Mouse (Mus musculus): ENCODE measurements around the gene Gdpd5. TPM values are rescaled to one million over a fixed set of nuclear protein-coding genes. Genes with fewer than 3 reads are reported as not detected.

Gene Gdpd5
- polyA plus RNA-seq, 1 experiment from 2014 or later: 23.5 TPM

GRCm38 (mm10) chr7:99419311-99419710 is 38.1 kb downstream of the Gdpd5 start:
- H3K27me3 ChIP-seq (ENCODE audit: low read depth, poor library complexity, severe bottlenecking): no peaks in the 10 kb centered on the region
- 86% methylated on average over 3 of the region's 3 CpGs for WGBS
- peaks cover 18% of the 10 kb centered on the region for H3K36me3 ChIP-seq
- peak overlapping the region; percentile 25; the same call in 1 of the 2 replicates for H3K27ac ChIP-seq (replicated peaks)
- peaks cover 15% of the 10 kb centered on the region for H3K4me1 ChIP-seq
- no peaks in the 10 kb centered on the region for H3K9me3 ChIP-seq (replicated peaks)
- DNase-seq (ENCODE audit: low spot score): no peak
- no peak overlapping the region for H3K4me3 ChIP-seq

- Histone ChIP-seq H3K9me3 (replicated peaks) (no peaks in the 10 kb centered on the region), H3K27ac (replicated peaks) (no peak overlapping the region), H3K4me3 (no peak overlapping the region), H3K36me3 (0 out of 2 replicates have a peak, but pooled peaks cover 11% of the 10 kb centered on the region), H3K27me3 (ENCODE audit: low read depth, poor library complexity, severe bottlenecking) (no peaks in the 10 kb centered on the region), H3K4me1 (peaks cover 31% of the 10 kb centered on the region)
- no peak for DNase-seq (ENCODE audit: low spot score)
- 91% methylated on average over 6 of the region's 6 CpGs for WGBS
Observed at GRCm38 (mm10) chr7:99421006-99421405, 39.8 kb downstream of the Gdpd5 start.

- H3K36me3 ChIP-seq: 0 out of 2 replicates have a peak, but pooled peaks cover 11% of the 10 kb centered on the region
- H3K4me1 ChIP-seq: peaks cover 47% of the 10 kb centered on the region
- H3K27me3 ChIP-seq (ENCODE audit: low read depth, poor library complexity, severe bottlenecking): no peaks in the 10 kb centered on the region
- H3K4me3 ChIP-seq: no peak overlapping the region
- DNase-seq (ENCODE audit: low spot score): peak; percentile 48
- peak overlapping the region; percentile 83 for H3K27ac ChIP-seq (replicated peaks)
- H3K9me3 ChIP-seq (replicated peaks): no peaks in the 10 kb centered on the region
- WGBS: 22% methylated on average over 8 of the region's 8 CpGs
Observed at GRCm38 (mm10) chr7:99424538-99425155, 43.4 kb downstream of the Gdpd5 start.

- H3K27me3 ChIP-seq (ENCODE audit: low read depth, poor library complexity, severe bottlenecking): 0 out of 2 replicates have a peak, but pooled peaks cover 3% of the 10 kb centered on the region
- peak overlapping the region; percentile 83 for H3K27ac ChIP-seq (replicated peaks)
- no peaks in the 10 kb centered on the region for H3K9me3 ChIP-seq (replicated peaks)
- H3K4me1 ChIP-seq: peaks cover 51% of the 10 kb centered on the region
- WGBS: 85% methylated on average over 4 of the region's 4 CpGs
- no peak for DNase-seq (ENCODE audit: low spot score)
- H3K36me3 ChIP-seq: 0 out of 2 replicates have a peak, but pooled peaks cover 11% of the 10 kb centered on the region
- H3K4me3 ChIP-seq: no peak overlapping the region
Observed at GRCm38 (mm10) chr7:99425706-99426105, 44.5 kb downstream of the Gdpd5 start.

GRCm38 (mm10) chr7:99427031-99427430 is 45.8 kb downstream of the Gdpd5 start:
- Histone ChIP-seq H3K4me3 (no peak overlapping the region), H3K36me3 (0 out of 2 replicates have a peak, but pooled peaks cover 11% of the 10 kb centered on the region), H3K4me1 (peaks cover 55% of the 10 kb centered on the region), H3K9me3 (replicated peaks) (no peaks in the 10 kb centered on the region), H3K27ac (replicated peaks) (peak overlapping the region; percentile 5; the same call in 1 of the 2 replicates), H3K27me3 (ENCODE audit: low read depth, poor library complexity, severe bottlenecking) (0 out of 2 replicates have a peak, but pooled peaks cover 3% of the 10 kb centered on the region)
- 68% methylated on average over 10 of the region's 10 CpGs for WGBS
- DNase-seq (ENCODE audit: low spot score): no peak

GRCm38 (mm10) chr7:99427987-99428386 is 46.8 kb downstream of the Gdpd5 start:
- H3K4me1 ChIP-seq: peaks cover 62% of the 10 kb centered on the region
- no peak for DNase-seq (ENCODE audit: low spot score)
- H3K4me3 ChIP-seq: no peak overlapping the region
- H3K27me3 ChIP-seq (ENCODE audit: low read depth, poor library complexity, severe bottlenecking): 0 out of 2 replicates have a peak, but pooled peaks cover 3% of the 10 kb centered on the region
- 0 out of 2 replicates have a peak, but pooled peaks cover 10% of the 10 kb centered on the region for H3K36me3 ChIP-seq
- H3K27ac ChIP-seq (replicated peaks): no peak overlapping the region
- WGBS: 91% methylated on average over 3 of the region's 3 CpGs
- H3K9me3 ChIP-seq (replicated peaks): no peaks in the 10 kb centered on the region

- H3K27me3 ChIP-seq (ENCODE audit: low read depth, poor library complexity, severe bottlenecking): peaks cover 5% of the 10 kb centered on the region; the same call in 1 of the 2 replicates
- H3K9me3 ChIP-seq (replicated peaks): no peaks in the 10 kb centered on the region
- H3K27ac ChIP-seq (replicated peaks): no peak overlapping the region
- H3K4me3 ChIP-seq: no peak overlapping the region
- H3K36me3 ChIP-seq: 0 out of 2 replicates have a peak, but pooled peaks cover 9% of the 10 kb centered on the region
- peaks cover 62% of the 10 kb centered on the region for H3K4me1 ChIP-seq
- 92% methylated on average over 5 of the region's 5 CpGs for WGBS
- no peak for DNase-seq (ENCODE audit: low spot score)
Observed at GRCm38 (mm10) chr7:99428836-99429235, 47.6 kb downstream of the Gdpd5 start.

GRCm38 (mm10) chr7:99429786-99430185 is 48.6 kb downstream of the Gdpd5 start:
- Histone ChIP-seq H3K9me3 (replicated peaks) (no peaks in the 10 kb centered on the region), H3K27ac (replicated peaks) (0 out of 2 replicates have a peak overlapping the region, but pooled peaks have one; percentile 46), H3K4me3 (no peak overlapping the region), H3K4me1 (peaks cover 62% of the 10 kb centered on the region), H3K27me3 (ENCODE audit: low read depth, poor library complexity, severe bottlenecking) (peaks cover 12% of the 10 kb centered on the region; the same call in 1 of the 2 replicates), H3K36me3 (0 out of 2 replicates have a peak, but pooled peaks cover 9% of the 10 kb centered on the region)
- WGBS: 39% methylated on average over 6 of the region's 6 CpGs
- DNase-seq (ENCODE audit: low spot score): no peak

- H3K36me3 ChIP-seq: 0 out of 2 replicates have a peak, but pooled peaks cover 5% of the 10 kb centered on the region
- H3K4me1 ChIP-seq: peaks cover 62% of the 10 kb centered on the region
- 69% methylated on average over 11 of the region's 11 CpGs for WGBS
- H3K9me3 ChIP-seq (replicated peaks): no peaks in the 10 kb centered on the region
- no peak for DNase-seq (ENCODE audit: low spot score)
- H3K27ac ChIP-seq (replicated peaks): no peak overlapping the region
- H3K27me3 ChIP-seq (ENCODE audit: low read depth, poor library complexity, severe bottlenecking): peaks cover 15% of the 10 kb centered on the region; the same call in 1 of the 2 replicates
- H3K4me3 ChIP-seq: no peak overlapping the region
Observed at GRCm38 (mm10) chr7:99430246-99430645, 49.0 kb downstream of the Gdpd5 start.

GRCm38 (mm10) chr7:99432248-99432647 is 51.0 kb downstream of the Gdpd5 start:
- WGBS: 75% methylated on average over 14 of the region's 14 CpGs
- H3K4me3 ChIP-seq: no peak overlapping the region
- 0 out of 2 replicates have a peak, but pooled peaks cover 1% of the 10 kb centered on the region for H3K36me3 ChIP-seq
- no peak for DNase-seq (ENCODE audit: low spot score)
- no peaks in the 10 kb centered on the region for H3K9me3 ChIP-seq (replicated peaks)
- peaks cover 67% of the 10 kb centered on the region for H3K4me1 ChIP-seq
- H3K27ac ChIP-seq (replicated peaks): peak overlapping the region; percentile 59; the same call in 1 of the 2 replicates
- peaks cover 15% of the 10 kb centered on the region; the same call in 1 of the 2 replicates for H3K27me3 ChIP-seq (ENCODE audit: low read depth, poor library complexity, severe bottlenecking)

GRCm38 (mm10) chr7:99432863-99433262 is 51.6 kb downstream of the Gdpd5 start:
- no peak for DNase-seq (ENCODE audit: low spot score)
- H3K4me1 ChIP-seq: peaks cover 69% of the 10 kb centered on the region
- H3K9me3 ChIP-seq (replicated peaks): no peaks in the 10 kb centered on the region
- peaks cover 15% of the 10 kb centered on the region; the same call in 1 of the 2 replicates for H3K27me3 ChIP-seq (ENCODE audit: low read depth, poor library complexity, severe bottlenecking)
- 0 out of 2 replicates have a peak overlapping the region, but pooled peaks have one; percentile 7 for H3K27ac ChIP-seq (replicated peaks)
- no peaks in the 10 kb centered on the region for H3K36me3 ChIP-seq
- no peak overlapping the region for H3K4me3 ChIP-seq
- WGBS: 91% methylated on average over 6 of the region's 6 CpGs

- no peak for DNase-seq (ENCODE audit: low spot score)
- Histone ChIP-seq H3K4me1 (peaks cover 75% of the 10 kb centered on the region), H3K4me3 (no peak overlapping the region), H3K36me3 (0 out of 2 replicates have a peak, but pooled peaks cover 3% of the 10 kb centered on the region), H3K9me3 (replicated peaks) (no peaks in the 10 kb centered on the region), H3K27ac (replicated peaks) (peak overlapping the region; percentile 71), H3K27me3 (ENCODE audit: low read depth, poor library complexity, severe bottlenecking) (peaks cover 15% of the 10 kb centered on the region; the same call in 1 of the 2 replicates)
- 25% methylated on average over 12 of the region's 12 CpGs for WGBS
Observed at GRCm38 (mm10) chr7:99434672-99435250, 53.5 kb downstream of the Gdpd5 start.
